Mouse (Mus musculus) midbrain, embryonic 15.5 days (tissue): Measurements from ENCODE around the gene Wdr45. TPM values are rescaled to one million over a fixed set of nuclear protein-coding genes. Genes with fewer than 3 reads are reported as not detected.

Experiments
- ATAC-seq: fragments of 200-750 bp; cut with Nextera tagmentation; replicated peaks from 2 replicates; pipeline ENCODE4 v1.8.0; 2017; ENCODE audit warnings: moderate TSS enrichment
- H3K27ac ChIP-seq: fragments of 300-500 bp; sonication (generic); 2 replicates; pipeline ENCODE4 v1.5.1; 2015; ENCODE audit warnings: mild to moderate bottlenecking, inconsistent platforms
- H3K27me3 ChIP-seq: fragments of 300-500 bp; sonication (generic); replicated peaks from 2 replicates; pipeline ENCODE4 v1.6.1; 2015; ENCODE audit warnings: inconsistent platforms
- H3K36me3 ChIP-seq: fragments of 300-500 bp; sonication (generic); replicated peaks from 2 replicates; pipeline ENCODE4 v1.6.1; 2015; ENCODE audit warnings: inconsistent platforms
- H3K4me1 ChIP-seq: fragments of 300-500 bp; sonication (generic); 2 replicates; pipeline ENCODE4 v1.6.1; 2015; ENCODE audit warnings: inconsistent platforms
- H3K4me2 ChIP-seq: fragments of 300-500 bp; sonication (generic); 2 replicates; pipeline ENCODE4 v1.6.1; 2015; ENCODE audit warnings: inconsistent platforms, mild to moderate bottlenecking, moderate library complexity
- H3K4me3 ChIP-seq: fragments of 300-500 bp; sonication (generic); 2 replicates; pipeline ENCODE4 v1.5.1; 2015; ENCODE audit warnings: mild to moderate bottlenecking, inconsistent platforms
- H3K9ac ChIP-seq: fragments of 300-500 bp; sonication (generic); 2 replicates; pipeline ENCODE4 v1.6.1; 2015; ENCODE audit warnings: mild to moderate bottlenecking, inconsistent platforms
- H3K9me3 ChIP-seq: fragments of 300-500 bp; sonication (generic); 2 replicates; pipeline ENCODE4 v1.6.1; 2016; ENCODE audit warnings: inconsistent platforms
- WGBS: fragments of 180-500 bp; shearing (Covaris S2); methylation state at CpG from one replicate; pipeline ENCODE4 v1.1.7; 2015; ENCODE audit warnings: mixed read lengths; 5-methylcytosine and 5-hydroxymethylcytosine counted together
- polyA plus RNA-seq: library from polyadenylated mRNA; unstranded; fragments of >200 nt; fragmentation: Nextera tagmentation; extraction: Ambion mirVana; gene quantifications from 2 replicates; pipeline ENCODE4 v1.2.1, GENCODE M21; 2015

Gene Wdr45
- polyA plus RNA-seq, 1 experiment from 2014 or later = 35.0 TPM

DNA sequence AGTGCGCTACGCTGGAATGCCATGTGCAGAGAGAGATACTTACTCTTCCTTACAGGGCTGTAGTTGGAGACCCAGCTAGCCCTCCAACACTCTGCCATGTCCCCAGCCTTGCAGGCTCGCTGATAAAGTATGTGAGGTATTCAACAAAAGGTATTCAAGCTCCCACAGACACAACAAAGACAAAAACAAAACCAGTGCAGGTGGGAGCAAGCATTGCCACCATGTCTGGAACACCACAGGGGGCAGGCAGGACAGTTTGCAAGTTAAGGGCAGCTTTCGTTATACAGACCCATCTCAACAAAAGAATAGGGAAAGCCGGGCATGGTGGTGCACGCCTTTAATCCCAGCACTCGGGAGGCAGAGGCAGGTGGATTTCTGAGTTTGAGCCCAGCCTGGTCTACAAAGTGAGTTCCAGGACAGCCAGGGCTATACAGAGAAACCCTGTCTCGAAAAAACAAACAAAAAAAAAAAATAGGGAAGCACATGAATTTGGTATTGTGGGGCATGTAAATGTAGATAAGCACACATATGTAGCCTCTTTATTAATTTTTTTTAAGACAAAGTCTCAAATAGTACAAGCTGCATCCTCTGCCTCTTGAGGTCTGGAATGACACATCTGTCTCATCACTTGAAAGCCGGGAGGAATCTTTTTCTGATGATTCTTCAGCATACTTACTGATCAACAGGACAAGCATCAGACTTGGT, 61.5 kb downstream of the Wdr45 start:
- Histone ChIP-seq H3K27me3 (no peaks in the 10 kb centered on the region), H3K9ac (no peak overlapping the region), H3K27ac (no peak overlapping the region), H3K9me3 (no peaks in the 10 kb centered on the region), H3K4me2 (no peak overlapping the region), H3K4me3 (no peak overlapping the region), H3K36me3 (no peaks in the 10 kb centered on the region), H3K4me1 (no peaks in the 10 kb centered on the region)
- 75% methylated on average over 9 of the region's 9 CpGs for WGBS
- ATAC-seq = no peak

DNA sequence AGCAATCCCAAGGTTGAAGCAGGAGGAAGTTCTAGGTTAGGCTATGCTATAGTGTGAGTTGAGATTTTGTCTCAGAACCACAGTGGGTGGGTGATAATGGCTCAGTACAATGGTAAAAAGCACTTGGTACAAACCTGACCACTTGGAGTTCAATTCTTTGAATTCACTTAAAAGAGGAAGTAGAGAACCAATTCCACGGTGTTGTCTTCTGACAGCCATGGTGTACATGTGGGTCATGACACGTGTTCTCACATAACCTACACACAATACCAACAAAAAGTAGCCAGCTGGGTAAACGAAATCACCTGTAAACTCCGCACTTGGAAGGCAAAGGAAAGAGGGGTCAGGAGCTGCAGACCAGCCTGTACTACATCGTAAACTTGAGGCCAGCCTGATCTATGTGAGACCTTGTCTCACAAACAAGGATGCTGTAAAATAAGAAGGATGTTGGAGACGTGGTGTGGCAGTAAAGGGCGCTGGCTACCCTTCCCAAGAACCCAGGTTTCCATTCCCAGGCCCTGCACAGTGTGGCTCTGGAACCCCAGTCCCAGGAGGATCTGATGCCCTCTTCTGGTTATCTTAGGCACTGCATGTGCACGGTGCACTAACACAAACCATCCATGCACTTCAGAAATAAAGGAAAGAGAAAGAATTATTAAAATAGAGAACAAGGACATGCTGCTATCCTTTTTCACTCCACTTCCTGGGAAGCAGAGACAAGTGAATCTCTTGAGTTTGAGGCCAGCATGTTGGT, 62.4 kb downstream of the Wdr45 start:
- 54% methylated on average over 8 of the region's 8 CpGs for WGBS
- 0 out of 2 replicates have a peak, but pooled peaks have one; percentile 54 for ATAC-seq
- H3K27me3 ChIP-seq = no peaks in the 10 kb centered on the region

More for the DNA sequence above, 62.4 kb downstream of the Wdr45 start:
- no peak overlapping the region for H3K9ac ChIP-seq
- H3K4me3 ChIP-seq = no peak overlapping the region
- H3K36me3 ChIP-seq = no peaks in the 10 kb centered on the region
- no peak overlapping the region for H3K4me2 ChIP-seq
- H3K4me1 ChIP-seq = no peaks in the 10 kb centered on the region
- H3K27ac ChIP-seq = no peak overlapping the region
- H3K9me3 ChIP-seq = no peaks in the 10 kb centered on the region

Other genes starting within 250 kb of the Wdr45 start
- 0.10 TPM in 1 of 2 replicates, not detected in the other for gene Foxp3, start 140.7 kb upstream of the Wdr45 start, polyA plus RNA-seq
- 7.5 and 8.1 TPM in 2 replicates for gene Ppp1r3f, start 140.1 kb upstream of the Wdr45 start, polyA plus RNA-seq
- gene Ccdc22, start 108.8 kb upstream of the Wdr45 start, polyA plus RNA-seq = 33.0 and 34.4 TPM in 2 replicates
- 0.13 and 0.27 TPM in 2 replicates for gene Cacna1f, start 107.2 kb upstream of the Wdr45 start, polyA plus RNA-seq
- 176 and 179 TPM in 2 replicates for gene Syp, start 75.9 kb upstream of the Wdr45 start, polyA plus RNA-seq
- gene Prickle3, start 57.1 kb upstream of the Wdr45 start, polyA plus RNA-seq = 1.6 and 1.7 TPM in 2 replicates
- gene Plp2, start 42.9 kb upstream of the Wdr45 start, polyA plus RNA-seq = 17.5 and 19.7 TPM in 2 replicates
- 0.09 TPM in 1 of 2 replicates, not detected in the other for gene Magix, start 33.1 kb upstream of the Wdr45 start, polyA plus RNA-seq
- 44.9 and 45.8 TPM in 2 replicates for gene Gpkow, start 17.2 kb upstream of the Wdr45 start, polyA plus RNA-seq
- 0.85 and 1.3 TPM in 2 replicates for gene Gm45208, start 7.9 kb downstream of the Wdr45 start, polyA plus RNA-seq
- gene Praf2, start 14.1 kb downstream of the Wdr45 start, polyA plus RNA-seq = 132 and 133 TPM in 2 replicates
- 78.4 and 85.2 TPM in 2 replicates for gene Ccdc120, start 36.6 kb downstream of the Wdr45 start, polyA plus RNA-seq
- 26.3 and 26.6 TPM in 2 replicates for gene Tfe3, start 48.2 kb downstream of the Wdr45 start, polyA plus RNA-seq
- gene Gripap1, start 75.4 kb downstream of the Wdr45 start, polyA plus RNA-seq = 72.3 and 78.8 TPM in 2 replicates
- gene Kcnd1, start 108.0 kb downstream of the Wdr45 start, polyA plus RNA-seq = 2.3 and 2.9 TPM in 2 replicates
- 49.1 and 53.2 TPM in 2 replicates for gene Otud5, start 127.0 kb downstream of the Wdr45 start, polyA plus RNA-seq
- 21.7 and 22.1 TPM in 2 replicates for gene Pim2, start 163.9 kb downstream of the Wdr45 start, polyA plus RNA-seq
- gene Slc35a2, start 169.7 kb downstream of the Wdr45 start, polyA plus RNA-seq = 42.2 and 42.9 TPM in 2 replicates
- gene Pqbp1, start 184.9 kb downstream of the Wdr45 start, polyA plus RNA-seq = 222 and 224 TPM in 2 replicates
- 173 and 178 TPM in 2 replicates for gene Timm17b, start 185.0 kb downstream of the Wdr45 start, polyA plus RNA-seq
- gene Gm10491, start 193.5 kb downstream of the Wdr45 start, polyA plus RNA-seq = not detected in 2 replicates
- gene Gm10490, start 195.2 kb downstream of the Wdr45 start, polyA plus RNA-seq = 1.2 TPM in 1 of 2 replicates, not detected in the other
- gene Pcsk1n, start 205.5 kb downstream of the Wdr45 start, polyA plus RNA-seq = 273 and 288 TPM in 2 replicates
- gene Eras, start 214.3 kb downstream of the Wdr45 start, polyA plus RNA-seq = not detected in 2 replicates
- gene Hdac6, start 233.6 kb downstream of the Wdr45 start, polyA plus RNA-seq = 76.8 and 79.0 TPM in 2 replicates